Mouse (Mus musculus) ovary, adult 2 months (tissue): Measurements from ENCODE around the gene Eprs. TPM values are rescaled to one million over a fixed set of nuclear protein-coding genes. Genes with fewer than 3 reads are reported as not detected.

Source experiments
- polyA plus RNA-seq: library from polyadenylated mRNA; depleted of rRNA; stranded (reverse); fragments of >200 nt; gene quantifications from 2 replicates; pipeline ENCODE4 v1.2.3, GENCODE M21; 2012; rRNA removed

The Eprs gene
- polyA plus RNA-seq, result 7.3 and 9.0 TPM in 2 replicates

DNA sequence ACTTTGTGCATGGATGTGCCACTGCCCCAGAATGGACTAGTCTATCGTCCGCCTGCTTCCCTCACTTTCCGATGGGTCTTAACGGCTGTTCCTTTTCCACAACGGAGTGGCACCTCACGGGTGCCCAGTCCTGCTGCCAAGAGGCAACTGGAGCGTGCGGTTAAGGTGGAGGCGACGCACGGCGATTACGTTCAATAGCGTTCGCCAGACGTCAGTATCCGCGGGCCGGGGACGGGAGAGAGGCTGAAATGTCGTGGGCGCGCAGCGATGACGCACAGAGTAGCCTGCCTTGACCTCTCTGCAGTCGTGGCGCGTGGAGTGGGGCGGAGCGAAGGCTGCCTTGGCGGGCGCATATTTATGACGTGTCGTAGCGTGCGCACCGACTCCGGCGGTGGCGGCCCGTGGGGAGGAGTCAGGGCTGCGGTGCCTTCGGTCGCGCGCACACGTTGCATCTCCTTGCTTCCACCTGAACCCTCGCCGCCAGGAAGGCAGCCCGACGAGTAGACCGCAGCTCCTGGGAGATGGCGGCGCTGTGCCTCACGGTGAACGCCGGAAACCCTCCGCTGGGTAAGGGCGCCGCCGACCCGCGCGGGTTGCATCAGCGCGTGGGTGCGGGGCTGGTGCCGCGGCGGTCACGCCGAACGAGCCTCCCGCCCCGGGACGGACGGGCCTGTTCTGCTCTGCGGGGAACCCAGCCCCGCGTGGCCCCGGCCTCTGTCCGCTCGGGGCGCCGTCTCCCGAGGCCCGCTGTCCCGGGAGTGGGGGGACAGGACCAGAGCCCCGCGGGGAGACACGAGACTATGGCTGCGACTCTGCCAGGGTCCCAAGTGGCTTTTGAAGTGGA is at the start of gene Eprs:
TSS of gene Eprs (plus strand) at position 368 of the 844 bp plus-strand sequence.

GRCm38 (mm10) chr1:185328721-185329610 is 33.9 kb upstream of the Eprs start, which contains the start of gene Iars2:
Iars2 (minus strand) TSS chr1:185329396.

DNA sequence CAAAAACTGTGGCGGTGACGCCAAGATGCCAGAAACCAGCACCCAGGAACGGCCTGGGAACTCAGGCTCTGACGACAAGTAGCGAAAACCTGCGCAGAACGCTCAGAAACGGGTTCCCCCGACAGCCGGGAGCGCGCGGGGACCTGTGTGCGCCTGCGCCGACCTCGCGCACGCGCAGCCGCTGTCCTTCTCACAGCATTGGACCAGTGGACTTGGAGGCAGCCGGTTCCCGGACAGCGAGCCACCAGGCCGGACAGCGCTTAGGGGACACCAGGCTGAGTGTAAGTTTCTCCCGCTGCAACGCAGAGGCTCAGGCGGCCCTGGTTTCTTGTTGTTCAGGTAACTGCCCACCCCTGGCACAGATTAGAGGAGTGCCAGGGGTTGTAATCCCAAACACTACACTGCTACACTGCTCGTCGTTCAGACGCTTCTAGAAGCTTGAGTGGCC is 30.8 kb upstream of the Eprs start, which contains the start of gene Bpnt1:
TSS of gene Bpnt1 (plus strand) at position 167 of the 448 bp plus-strand sequence.

GRCm38 (mm10) chr1:185454575-185454954 is 91.7 kb downstream of the Eprs start, which contains the start of gene Slc30a10:
Slc30a10 (plus strand) TSS chr1:185454848.

Other genes with a start within 250 kb of the Eprs start
- gene Rab3gap2, start 158.9 kb upstream of the Eprs start, polyA plus RNA-seq, result 17.7 and 21.2 TPM in 2 replicates
- gene Iars2, start 33.6 kb upstream of the Eprs start, polyA plus RNA-seq, result 30.2 and 44.2 TPM in 2 replicates
- 47.4 and 62.2 TPM in 2 replicates for gene Bpnt1, start 30.9 kb upstream of the Eprs start, polyA plus RNA-seq
- gene Slc30a10, start 91.8 kb downstream of the Eprs start, polyA plus RNA-seq, result 0.05 and 0.08 TPM in 2 replicates